Mouse (Mus musculus) c-Kit-positive CD71-negative TER-119-negative erythroid progenitor cells, embryonic 14.5 days (primary cell): ENCODE data around the gene Pigr.

Experiments
- DNase-seq: peaks from one replicate; pipeline ENCODE4 v3.0.0-alpha.2; 2013; ENCODE audit warnings: low read depth

The Pigr gene

DNA sequence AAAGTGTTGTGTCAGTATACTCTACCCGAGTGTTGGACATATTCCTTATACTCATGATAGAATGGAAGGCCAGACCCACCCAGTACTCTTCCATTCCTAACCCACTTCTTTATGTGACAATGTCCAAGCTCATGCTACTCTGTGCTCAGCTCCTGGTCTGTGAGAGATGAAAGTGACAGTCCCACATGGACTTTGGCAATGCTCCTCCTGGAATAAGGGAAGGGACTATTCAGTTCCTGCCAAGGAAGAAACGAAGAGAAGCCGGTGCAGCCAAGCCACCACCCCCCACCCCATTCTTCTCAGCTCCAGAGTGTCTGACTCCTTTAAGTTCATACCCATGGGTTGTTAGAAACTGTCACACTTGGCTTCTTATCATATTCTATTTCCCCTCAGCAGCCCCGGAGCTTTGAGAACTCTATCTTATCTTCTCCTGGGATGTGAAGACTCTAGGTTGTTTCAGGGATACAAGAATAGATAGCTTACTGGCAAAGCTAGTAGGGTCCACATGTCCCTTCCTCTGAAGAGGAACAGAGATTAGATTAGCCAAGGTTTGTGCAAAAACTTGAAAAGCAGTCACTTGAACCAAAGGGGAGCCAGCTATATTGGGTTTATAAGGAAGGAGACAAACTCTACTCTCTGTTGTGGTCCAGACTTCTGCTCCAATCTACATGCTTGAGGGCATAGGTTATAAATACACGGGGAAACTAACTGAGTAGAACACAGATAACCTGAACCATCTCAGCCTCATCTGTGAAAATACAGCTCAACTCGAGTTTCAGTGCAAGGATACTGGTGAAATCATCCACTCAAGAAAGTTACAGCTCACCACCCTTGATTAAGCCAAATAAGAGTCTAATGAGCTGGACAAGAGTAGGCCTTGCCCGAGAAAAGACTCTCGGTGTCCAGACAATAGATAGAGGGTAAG, 3.7 kb downstream of the Pigr start:
- DNase-seq = no peak

GRCm38 (mm10) chr1:130832230-130833149, 6.0 kb downstream of the Pigr start:
- no peak for DNase-seq

DNA sequence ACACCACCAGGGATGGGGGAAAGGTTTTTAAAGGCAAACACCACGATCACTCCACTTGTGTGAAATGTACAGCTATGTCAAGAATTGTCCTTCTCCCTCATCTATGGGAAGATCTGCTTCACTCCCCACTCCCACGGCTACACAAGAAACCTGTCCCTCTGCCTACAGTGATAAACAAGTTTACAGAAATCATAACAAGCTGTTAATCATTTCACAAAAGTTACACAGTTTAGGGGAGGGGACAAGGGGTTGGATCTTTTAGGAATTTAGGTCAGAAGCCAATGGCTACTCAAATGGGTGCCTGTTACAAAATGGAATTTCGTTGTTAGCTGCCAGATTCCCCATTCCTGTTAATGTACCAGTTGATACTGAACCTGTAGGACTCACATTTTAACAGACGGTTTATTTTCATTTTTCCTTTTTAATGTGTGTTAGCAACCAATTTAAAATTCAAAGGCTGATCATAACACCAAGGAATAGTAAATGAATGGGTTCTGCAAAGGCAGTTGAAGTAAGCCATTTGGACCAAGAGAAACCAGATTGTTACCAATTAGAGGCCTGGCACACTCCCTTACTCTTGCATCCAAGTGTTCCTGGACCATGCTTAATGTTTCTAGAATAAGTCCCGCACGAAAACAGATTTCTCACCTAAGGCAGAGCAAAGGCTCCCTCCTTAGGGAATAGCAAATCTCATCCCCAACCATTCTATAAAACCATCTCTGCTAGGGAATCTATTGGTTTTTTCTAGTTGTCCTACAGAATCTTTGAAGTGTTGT, 8.9 kb downstream of the Pigr start:
- DNase-seq = no peak

DNA sequence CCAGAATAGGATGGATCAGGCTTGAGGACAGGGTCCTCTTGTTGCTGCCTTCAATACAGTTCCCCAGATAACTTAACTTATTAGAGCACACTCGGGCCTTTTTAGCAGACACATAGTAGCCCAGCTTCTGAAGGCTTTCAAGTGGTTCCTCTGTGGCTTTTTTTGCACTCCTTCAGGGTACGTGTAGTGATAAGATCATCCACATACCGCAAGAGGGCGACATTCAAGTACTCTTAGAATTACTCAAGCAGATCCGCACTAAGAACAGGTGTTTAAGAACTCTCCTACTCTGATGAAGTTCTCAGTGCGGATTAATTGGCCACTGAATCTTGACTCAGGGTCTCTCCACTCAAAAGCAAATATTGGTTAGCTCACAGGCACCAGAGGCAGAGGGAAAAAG, 11.8 kb downstream of the Pigr start:
- peak; percentile 45 for DNase-seq

GRCm38 (mm10) chr1:130840599-130841379, 14.3 kb downstream of the Pigr start:
- DNase-seq = no peak

DNA sequence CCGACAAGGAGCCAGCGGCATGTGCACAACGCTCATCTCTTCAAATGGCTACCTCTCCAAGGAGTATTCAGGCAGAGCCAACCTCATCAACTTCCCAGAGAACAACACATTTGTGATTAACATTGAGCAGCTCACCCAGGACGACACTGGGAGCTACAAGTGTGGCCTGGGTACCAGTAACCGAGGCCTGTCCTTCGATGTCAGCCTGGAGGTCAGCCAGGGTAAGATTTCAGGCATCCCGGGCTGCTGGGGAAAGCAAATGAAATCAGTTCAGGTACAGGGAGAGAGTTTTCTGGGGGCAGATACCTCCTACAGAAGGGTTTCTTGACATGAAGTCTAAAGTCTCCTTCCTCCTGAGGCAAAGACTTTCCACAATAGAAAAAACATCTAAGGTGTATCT, 15.1 kb downstream of the Pigr start:
- DNase-seq = no peak

DNA sequence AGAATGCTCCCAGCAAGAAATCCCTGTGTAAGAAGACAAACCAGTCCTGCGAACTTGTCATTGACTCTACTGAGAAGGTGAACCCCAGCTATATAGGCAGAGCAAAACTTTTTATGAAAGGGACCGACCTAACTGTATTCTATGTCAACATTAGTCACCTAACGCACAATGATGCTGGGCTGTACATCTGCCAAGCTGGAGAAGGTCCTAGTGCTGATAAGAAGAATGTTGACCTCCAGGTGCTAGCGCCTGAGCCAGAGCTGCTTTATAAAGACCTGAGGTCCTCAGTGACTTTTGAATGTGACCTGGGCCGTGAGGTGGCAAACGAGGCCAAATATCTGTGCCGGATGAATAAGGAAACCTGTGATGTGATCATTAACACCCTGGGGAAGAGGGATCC, 18.0 kb downstream of the Pigr start:
- no peak for DNase-seq

DNA sequence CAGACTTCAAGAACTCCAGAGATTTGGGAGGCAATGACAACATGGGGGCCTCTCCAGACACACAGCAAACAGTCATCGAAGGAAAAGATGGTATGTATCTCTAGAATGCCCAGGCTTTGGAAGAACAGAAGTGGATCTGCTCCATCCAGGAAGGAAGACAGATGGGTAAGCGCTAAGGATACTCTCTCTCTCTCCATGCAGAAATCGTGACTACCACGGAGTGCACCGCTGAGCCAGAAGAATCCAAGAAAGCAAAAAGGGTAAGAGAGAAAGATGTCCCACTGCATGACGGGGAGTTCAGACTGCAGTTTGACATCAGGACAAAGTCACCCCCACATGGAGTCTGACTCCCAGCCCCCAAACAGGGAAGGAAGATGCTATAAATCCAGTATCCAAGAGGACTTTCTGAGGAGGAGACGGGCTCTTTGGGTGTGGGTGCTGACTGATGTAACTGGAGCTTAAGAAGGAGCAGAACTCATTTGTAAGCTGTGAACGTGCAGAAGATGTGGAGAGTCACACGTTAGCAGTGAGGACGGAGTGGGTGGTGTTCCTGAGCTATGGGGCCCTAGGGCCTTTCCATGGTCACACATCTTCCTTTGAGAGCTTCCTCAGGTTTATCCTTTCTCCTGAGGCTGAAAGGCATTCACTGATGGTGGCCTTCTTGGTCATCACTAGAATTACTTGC, 23.2 kb downstream of the Pigr start:
- DNase-seq = no peak

GRCm38 (mm10) chr1:130850405-130850804, 23.9 kb downstream of the Pigr start:
- DNase-seq = no peak

DNA sequence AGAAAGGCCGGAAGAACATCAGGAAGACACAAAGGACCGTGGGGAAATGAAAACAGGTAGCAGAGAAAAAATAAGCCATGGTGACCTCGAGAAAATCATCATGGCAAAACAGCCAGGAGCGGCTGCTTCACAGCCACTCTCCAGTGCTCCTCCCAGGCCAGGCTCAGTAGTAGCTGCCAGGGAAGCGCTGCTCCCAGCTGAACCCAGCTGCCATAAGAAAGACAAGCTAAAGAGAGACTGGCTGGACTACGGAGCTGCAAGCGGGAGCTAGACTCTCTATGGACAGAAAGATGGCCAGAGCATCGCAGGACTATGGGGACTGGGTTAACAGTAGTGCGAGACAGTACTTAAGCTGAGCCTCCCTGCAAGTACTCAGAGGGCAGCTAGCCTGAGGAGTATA, 28.3 kb downstream of the Pigr start:
- no peak for DNase-seq

GRCm38 (mm10) chr1:130855723-130856122, 29.2 kb downstream of the Pigr start:
- DNase-seq = no peak

- no peak for DNase-seq
These were observed 31.0 kb downstream of the Pigr start for GRCm38 (mm10) chr1:130857456-130857855.

- DNase-seq = no peak
These were observed 37.8 kb downstream of the Pigr start for GRCm38 (mm10) chr1:130864238-130864637.

DNA sequence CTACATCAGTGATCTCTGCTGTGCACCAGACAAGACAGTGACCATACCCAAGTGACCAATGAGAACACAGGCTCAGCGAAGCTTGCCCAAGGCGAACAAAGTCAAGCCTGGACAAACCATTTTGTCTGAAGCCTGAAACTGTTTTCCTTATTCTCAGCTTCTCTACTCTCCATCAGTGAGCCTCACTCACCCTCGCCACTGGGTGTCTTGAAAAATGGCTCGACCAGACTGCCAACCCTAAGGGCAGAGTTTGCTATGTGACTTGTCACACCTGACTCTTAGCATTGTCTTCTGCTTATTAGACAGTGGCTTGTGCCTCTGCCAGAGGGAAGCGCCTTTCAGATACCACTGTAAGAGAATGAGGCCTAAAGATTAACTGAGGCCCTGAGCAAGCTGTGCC, 38.3 kb downstream of the Pigr start:
- DNase-seq = no peak

- no peak for DNase-seq
These were observed 39.2 kb downstream of the Pigr start, which contains the start of gene Fcmr for GRCm38 (mm10) chr1:130865541-130866221. Gene Fcmr, plus strand, starts transcription at chr1:130865669.

DNA sequence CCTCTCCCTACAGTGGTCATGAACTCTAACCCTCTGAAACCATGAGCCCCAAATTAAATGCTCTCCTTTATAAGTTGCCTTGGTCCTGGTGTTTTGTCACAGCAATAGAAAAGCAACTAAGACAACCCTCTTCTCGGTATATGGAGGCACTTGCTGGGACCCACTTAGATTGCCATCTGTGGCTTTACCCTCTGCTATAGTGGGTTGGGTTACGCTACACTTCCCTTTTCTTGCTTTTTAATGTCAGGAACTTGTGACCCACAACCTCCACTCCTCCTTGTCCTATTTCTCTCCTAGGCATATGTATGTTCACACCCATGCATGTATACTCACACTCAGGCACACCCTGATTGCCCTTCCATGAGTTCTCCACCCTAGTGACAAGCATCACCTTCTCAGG, 46.4 kb downstream of the Pigr start:
- no peak for DNase-seq

DNA sequence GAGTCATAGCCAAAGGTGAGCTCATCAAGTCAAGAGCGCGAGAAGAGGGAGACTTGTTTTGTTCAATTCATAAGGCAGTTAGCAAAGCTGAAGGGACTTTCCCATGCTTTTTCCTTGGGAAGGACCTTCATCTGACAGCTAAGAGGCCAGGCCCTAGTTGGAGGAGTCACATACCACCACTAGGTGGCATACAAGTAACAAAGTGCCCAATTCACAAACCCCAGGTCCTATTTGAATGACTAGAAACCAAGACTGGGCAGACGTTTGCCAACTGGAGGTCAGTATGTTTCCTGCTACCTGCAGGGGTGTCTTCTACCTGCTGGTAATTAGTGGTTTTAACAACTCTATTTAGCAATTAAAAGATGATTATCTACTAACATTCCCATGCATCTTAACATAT, 48.7 kb downstream of the Pigr start:
- DNase-seq = no peak

GRCm38 (mm10) chr1:130875910-130876309, 49.4 kb downstream of the Pigr start:
- no peak for DNase-seq

DNA sequence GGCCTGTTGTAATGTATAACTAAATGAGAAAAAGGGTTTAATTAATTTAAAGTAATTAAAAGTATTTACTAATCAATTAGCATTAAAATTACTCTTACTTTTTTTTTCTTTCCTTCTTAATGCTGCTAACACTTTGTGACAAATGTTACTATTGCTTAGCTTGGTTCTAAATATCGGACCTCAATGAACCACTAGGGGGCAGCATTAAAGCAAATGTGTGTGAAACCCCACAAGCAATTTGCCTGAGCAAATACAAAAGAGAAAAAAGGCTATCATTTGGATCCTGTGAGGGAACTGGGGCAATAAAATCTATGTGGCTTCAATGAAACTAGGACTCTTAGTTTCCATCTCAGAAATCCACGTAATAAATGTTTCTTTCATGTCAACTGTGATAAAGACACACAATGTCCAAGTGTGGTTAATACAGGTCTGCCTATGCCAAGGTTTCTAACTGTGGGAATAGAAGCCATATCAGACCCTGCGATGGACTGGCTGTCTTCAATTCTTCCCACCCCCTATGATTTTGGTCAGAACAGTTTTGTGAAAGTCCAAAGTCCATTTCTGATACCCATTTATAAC, 50.5 kb downstream of the Pigr start:
- DNase-seq = peak; percentile 63
